Mouse (Mus musculus): ENCODE measurements at regions not wholly inside any gene's neighbourhood (a gene's known extent, or its start where the extent isn't known, plus 50 kb on each side); places are given as distances from the start of the nearest gene placed in this dataset.

DNA sequence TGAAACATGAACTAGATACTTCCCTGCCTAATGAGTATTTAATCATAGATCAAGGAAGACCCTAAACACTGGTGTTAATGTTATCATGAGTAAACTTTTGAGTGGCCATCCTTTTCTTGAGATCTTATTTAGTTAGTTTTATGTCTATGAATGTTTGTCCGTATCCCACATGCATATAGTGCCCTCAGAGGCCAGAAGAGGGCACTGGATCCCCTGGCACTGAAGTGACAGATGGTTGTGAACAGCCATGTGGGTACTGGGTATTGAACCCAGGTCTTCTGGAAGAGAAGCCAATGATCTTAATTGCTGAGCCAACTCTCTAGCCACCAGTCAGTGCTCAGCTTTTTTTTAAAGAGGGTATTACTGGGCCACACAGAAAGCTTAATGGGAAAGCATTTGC is 408.6 kb upstream of the Hnrnpa3 start:
- Histone ChIP-seq H3K27me3 (ENCODE audit: control insufficient read depth, insufficient read depth, low read length) (no peaks in the 10 kb centered on the region), H3K4me1 (ENCODE audit: control insufficient read depth, insufficient read depth, low read length) (no peaks in the 10 kb centered on the region), H3K4me3 (ENCODE audit: low read depth, low read length) (no peak overlapping the region), H3K9me3 (replicated peaks; ENCODE audit: control insufficient read depth, low read length) (no peaks in the 10 kb centered on the region), H3K27ac (replicated peaks; ENCODE audit: low read depth, low read length) (no peak overlapping the region), H3K4me2 (ENCODE audit: low read depth, low read length) (no peak overlapping the region), H3K9ac (replicated peaks; ENCODE audit: low read length) (no peak overlapping the region), H3K36me3 (replicated peaks; ENCODE audit: control insufficient read depth, insufficient read depth, low read depth, low read length) (no peaks in the 10 kb centered on the region)
- 85% methylated on average over 1 of the region's 1 CpGs for WGBS
- ATAC-seq (replicated peaks; ENCODE audit: insufficient number of reproducible peaks, low FRiP score, low TSS enrichment, low read depth): no peak
- no peak for DNase-seq (ENCODE audit: low spot score)

DNA sequence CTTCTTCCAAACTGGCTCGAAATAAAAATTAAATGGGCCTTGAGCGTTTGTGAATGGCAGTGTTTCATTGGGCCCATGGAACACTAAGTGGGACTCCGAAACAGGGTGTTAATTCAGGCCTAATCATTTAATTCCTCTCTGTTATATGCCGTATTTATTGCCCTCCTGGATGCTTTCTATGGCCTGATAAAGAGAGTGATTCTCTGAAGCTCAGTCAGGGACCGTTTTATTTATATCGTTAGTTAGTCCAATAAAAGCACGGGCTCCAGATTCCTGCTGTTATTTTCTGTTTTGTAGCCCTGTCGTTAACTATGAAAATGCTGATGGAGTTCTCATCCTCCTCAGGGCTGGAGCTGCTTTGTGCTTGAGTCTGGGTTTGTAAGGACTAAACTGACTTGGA is 406.2 kb upstream of the Hnrnpa3 start:
- ATAC-seq (replicated peaks; ENCODE audit: insufficient number of reproducible peaks, low FRiP score, low TSS enrichment, low read depth) (no peak), DNase-seq (ENCODE audit: low spot score) (no peak)
- Histone ChIP-seq H3K4me1 (ENCODE audit: control insufficient read depth, insufficient read depth, low read length) (no peaks in the 10 kb centered on the region), H3K36me3 (replicated peaks; ENCODE audit: control insufficient read depth, insufficient read depth, low read depth, low read length) (no peaks in the 10 kb centered on the region), H3K27me3 (ENCODE audit: control insufficient read depth, insufficient read depth, low read length) (no peaks in the 10 kb centered on the region), H3K9ac (replicated peaks; ENCODE audit: low read length) (no peak overlapping the region), H3K9me3 (replicated peaks; ENCODE audit: control insufficient read depth, low read length) (no peaks in the 10 kb centered on the region), H3K4me3 (ENCODE audit: low read depth, low read length) (no peak overlapping the region), H3K27ac (replicated peaks; ENCODE audit: low read depth, low read length) (no peak overlapping the region), H3K4me2 (ENCODE audit: low read depth, low read length) (no peak overlapping the region)
- WGBS: 86% methylated on average over 8 of the region's 8 CpGs

DNA sequence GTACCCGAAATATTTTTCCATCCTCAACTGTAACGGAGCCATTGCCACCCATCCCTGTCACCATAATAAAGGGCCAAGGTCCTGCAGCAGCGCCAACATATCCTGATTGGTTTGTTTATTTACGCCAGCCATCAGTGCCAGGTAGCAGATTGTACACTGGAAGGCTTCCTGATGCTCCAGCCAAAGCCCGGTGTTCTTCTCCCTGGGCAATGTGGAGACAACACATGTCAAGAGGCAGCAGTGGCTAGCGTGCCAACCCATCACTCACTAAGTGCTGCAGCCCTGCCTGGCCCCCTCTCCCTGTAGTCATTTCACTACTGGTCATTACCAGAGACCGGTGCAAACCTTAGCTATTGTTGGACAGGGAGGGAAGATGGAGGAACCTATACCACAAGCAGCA is 393.8 kb upstream of the Hnrnpa3 start:
- Histone ChIP-seq H3K4me3 (ENCODE audit: low read depth, low read length) (no peak overlapping the region), H3K36me3 (replicated peaks; ENCODE audit: control insufficient read depth, insufficient read depth, low read depth, low read length) (no peaks in the 10 kb centered on the region), H3K9me3 (replicated peaks; ENCODE audit: control insufficient read depth, low read length) (no peaks in the 10 kb centered on the region), H3K27me3 (ENCODE audit: control insufficient read depth, insufficient read depth, low read length) (no peaks in the 10 kb centered on the region), H3K4me1 (ENCODE audit: control insufficient read depth, insufficient read depth, low read length) (no peaks in the 10 kb centered on the region), H3K4me2 (ENCODE audit: low read depth, low read length) (no peak overlapping the region), H3K9ac (replicated peaks; ENCODE audit: low read length) (no peak overlapping the region), H3K27ac (replicated peaks; ENCODE audit: low read depth, low read length) (no peak overlapping the region)
- DNase-seq (ENCODE audit: low spot score): no peak
- 77% methylated on average over 7 of the region's 7 CpGs for WGBS
- no peak for ATAC-seq (replicated peaks; ENCODE audit: insufficient number of reproducible peaks, low FRiP score, low TSS enrichment, low read depth)

DNA sequence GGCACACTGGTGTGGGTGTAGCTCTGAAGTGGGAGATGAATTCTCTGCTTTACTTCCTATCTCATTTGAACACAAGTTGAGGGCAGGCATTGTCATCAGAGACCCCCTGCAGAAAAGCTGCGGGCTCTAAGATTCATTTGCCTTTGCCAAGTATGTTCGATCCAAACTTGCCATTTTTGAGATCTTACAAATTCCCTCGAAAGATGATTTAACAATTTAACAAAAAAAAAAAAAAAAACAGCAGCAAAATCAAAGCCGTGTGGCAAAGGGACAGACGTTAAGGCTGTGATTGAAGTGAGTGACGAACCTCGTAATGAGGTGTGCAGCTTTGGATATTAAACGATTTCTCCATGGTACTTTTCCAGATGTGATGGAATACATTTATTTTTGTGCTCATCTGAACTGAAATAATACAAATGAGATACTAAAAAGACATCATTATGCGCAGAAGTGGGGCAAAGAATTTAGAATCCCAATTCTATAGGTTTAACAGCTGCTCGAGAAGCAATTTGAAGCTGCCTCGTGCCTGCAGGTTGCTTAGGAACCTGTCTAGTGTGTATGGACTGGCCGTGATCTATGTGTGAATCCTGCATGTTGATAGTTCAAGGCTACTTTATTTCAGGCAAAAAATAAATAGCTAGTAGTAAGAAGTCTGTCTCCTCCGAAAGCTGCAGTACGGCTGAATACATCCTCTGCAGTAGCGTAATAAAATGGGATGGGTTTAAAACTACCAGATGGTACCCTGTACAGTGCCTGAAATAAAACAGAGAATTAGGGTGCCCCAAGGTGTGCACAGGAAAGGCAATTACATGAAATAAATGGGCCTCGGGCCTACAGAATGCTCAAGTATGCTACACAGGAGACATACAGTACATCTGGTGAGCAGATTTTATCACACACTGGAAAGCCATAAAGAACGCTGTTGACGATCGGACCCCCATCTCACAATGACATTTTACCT is 393.0 kb upstream of the Hnrnpa3 start:
- H3K9me3 ChIP-seq (replicated peaks; ENCODE audit: control insufficient read depth, low read length): no peaks in the 10 kb centered on the region
- 82% methylated on average over 19 of the region's 19 CpGs for WGBS

DNA sequence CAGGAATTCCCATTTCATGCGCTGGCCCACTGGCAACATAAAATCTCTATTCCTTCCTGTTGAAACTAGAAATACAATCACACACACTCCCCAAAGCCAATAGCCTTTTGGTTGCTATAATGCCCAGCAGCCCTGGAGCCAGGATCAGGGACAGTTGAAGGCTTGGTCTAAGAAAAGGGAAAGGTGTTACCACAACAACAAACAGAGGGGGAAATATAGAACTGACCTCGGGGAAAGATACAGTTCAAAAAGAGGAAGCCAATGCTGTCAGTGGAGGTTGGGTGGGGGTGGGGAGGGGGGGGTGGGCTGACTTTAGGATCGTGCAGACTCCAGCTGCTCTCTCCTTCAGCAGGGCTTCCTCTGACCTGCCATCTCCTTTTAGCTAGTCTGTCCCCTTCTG is 391.1 kb upstream of the Hnrnpa3 start:
- DNase-seq (ENCODE audit: low spot score) (no peak), ATAC-seq (replicated peaks; ENCODE audit: insufficient number of reproducible peaks, low FRiP score, low TSS enrichment, low read depth) (no peak)
- 92% methylated on average over 3 of the region's 3 CpGs for WGBS
- no peaks in the 10 kb centered on the region for H3K4me1 ChIP-seq (ENCODE audit: control insufficient read depth, insufficient read depth, low read length)
- no peak overlapping the region for H3K4me3 ChIP-seq (ENCODE audit: low read depth, low read length)
- no peaks in the 10 kb centered on the region for H3K36me3 ChIP-seq (replicated peaks; ENCODE audit: control insufficient read depth, insufficient read depth, low read depth, low read length)
- H3K9ac ChIP-seq (replicated peaks; ENCODE audit: low read length): no peak overlapping the region
- H3K9me3 ChIP-seq (replicated peaks; ENCODE audit: control insufficient read depth, low read length): no peaks in the 10 kb centered on the region
- H3K4me2 ChIP-seq (ENCODE audit: low read depth, low read length): no peak overlapping the region
- no peaks in the 10 kb centered on the region for H3K27me3 ChIP-seq (ENCODE audit: control insufficient read depth, insufficient read depth, low read length)
- no peak overlapping the region for H3K27ac ChIP-seq (replicated peaks; ENCODE audit: low read depth, low read length)

More for the DNA sequence above, 393.0 kb upstream of the Hnrnpa3 start:
- Histone ChIP-seq H3K4me3 (ENCODE audit: low read depth, low read length) (no peak overlapping the region), H3K9ac (replicated peaks; ENCODE audit: low read length) (no peak overlapping the region), H3K27me3 (ENCODE audit: control insufficient read depth, insufficient read depth, low read length) (no peaks in the 10 kb centered on the region), H3K4me1 (ENCODE audit: control insufficient read depth, insufficient read depth, low read length) (no peaks in the 10 kb centered on the region), H3K4me2 (ENCODE audit: low read depth, low read length) (no peak overlapping the region), H3K27ac (replicated peaks; ENCODE audit: low read depth, low read length) (no peak overlapping the region), H3K36me3 (replicated peaks; ENCODE audit: control insufficient read depth, insufficient read depth, low read depth, low read length) (no peaks in the 10 kb centered on the region)
- DNase-seq (ENCODE audit: low spot score): no peak
- no peak for ATAC-seq (replicated peaks; ENCODE audit: insufficient number of reproducible peaks, low FRiP score, low TSS enrichment, low read depth)

DNA sequence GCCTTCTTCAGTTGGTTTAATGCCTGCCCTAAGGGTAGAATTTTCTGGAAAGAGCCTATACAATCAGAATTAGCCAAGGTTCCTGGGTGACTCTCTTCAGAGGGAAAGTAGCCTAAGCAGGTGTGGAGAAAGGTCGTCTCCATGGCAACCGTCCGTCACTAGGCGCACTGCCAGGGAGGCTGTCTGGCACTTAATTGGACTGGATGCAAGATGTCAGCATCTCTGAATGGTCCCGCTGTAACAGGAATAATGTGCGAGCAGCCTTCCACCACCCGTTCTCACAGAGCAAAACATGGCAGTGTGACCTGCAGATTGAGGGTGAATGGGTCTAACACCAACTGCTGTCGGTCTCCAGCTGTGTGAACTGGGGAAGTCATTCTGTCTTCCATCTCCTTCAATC is 389.6 kb upstream of the Hnrnpa3 start:
- WGBS: 44% methylated on average over 8 of the region's 8 CpGs
- no peak; the same call in 1 of the 2 replicates for ATAC-seq (replicated peaks; ENCODE audit: insufficient number of reproducible peaks, low FRiP score, low TSS enrichment, low read depth)
- no peaks in the 10 kb centered on the region for H3K36me3 ChIP-seq (replicated peaks; ENCODE audit: control insufficient read depth, insufficient read depth, low read depth, low read length)
- no peak overlapping the region for H3K4me2 ChIP-seq (ENCODE audit: low read depth, low read length)
- no peaks in the 10 kb centered on the region for H3K9me3 ChIP-seq (replicated peaks; ENCODE audit: control insufficient read depth, low read length)
- H3K27ac ChIP-seq (replicated peaks; ENCODE audit: low read depth, low read length): no peak overlapping the region
- no peaks in the 10 kb centered on the region for H3K27me3 ChIP-seq (ENCODE audit: control insufficient read depth, insufficient read depth, low read length)
- H3K9ac ChIP-seq (replicated peaks; ENCODE audit: low read length): no peak overlapping the region
- H3K4me3 ChIP-seq (ENCODE audit: low read depth, low read length): no peak overlapping the region
- no peaks in the 10 kb centered on the region for H3K4me1 ChIP-seq (ENCODE audit: control insufficient read depth, insufficient read depth, low read length)
- DNase-seq (ENCODE audit: low spot score): peak; percentile 38

DNA sequence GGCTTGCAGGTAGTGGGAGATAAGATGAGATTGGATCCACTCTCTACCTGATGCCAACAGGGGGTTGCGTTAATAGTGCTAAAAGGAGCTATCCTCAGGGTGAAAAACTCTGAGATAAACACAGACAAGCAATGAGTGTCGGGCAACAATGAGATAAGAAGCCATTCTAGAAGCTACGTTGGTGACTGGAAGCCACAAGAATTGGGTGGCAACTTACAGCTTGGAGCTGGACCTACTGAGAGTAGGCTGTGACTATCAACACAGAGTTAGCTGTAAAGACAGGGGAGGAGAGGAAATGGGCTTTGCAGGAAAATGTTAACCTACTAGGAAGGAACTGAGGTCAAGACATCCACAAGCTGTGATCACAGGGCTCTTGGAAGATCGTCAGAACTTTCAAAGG is 388.9 kb upstream of the Hnrnpa3 start:
- H3K4me3 ChIP-seq (ENCODE audit: low read depth, low read length): no peak overlapping the region
- ATAC-seq (replicated peaks; ENCODE audit: insufficient number of reproducible peaks, low FRiP score, low TSS enrichment, low read depth) (no peak), DNase-seq (ENCODE audit: low spot score) (no peak)
- no peaks in the 10 kb centered on the region for H3K4me1 ChIP-seq (ENCODE audit: control insufficient read depth, insufficient read depth, low read length)
- no peaks in the 10 kb centered on the region for H3K9me3 ChIP-seq (replicated peaks; ENCODE audit: control insufficient read depth, low read length)
- no peaks in the 10 kb centered on the region for H3K27me3 ChIP-seq (ENCODE audit: control insufficient read depth, insufficient read depth, low read length)
- no peak overlapping the region for H3K27ac ChIP-seq (replicated peaks; ENCODE audit: low read depth, low read length)
- H3K9ac ChIP-seq (replicated peaks; ENCODE audit: low read length): no peak overlapping the region
- H3K36me3 ChIP-seq (replicated peaks; ENCODE audit: control insufficient read depth, insufficient read depth, low read depth, low read length): no peaks in the 10 kb centered on the region
- WGBS: 75% methylated on average over 4 of the region's 4 CpGs
- no peak overlapping the region for H3K4me2 ChIP-seq (ENCODE audit: low read depth, low read length)

DNA sequence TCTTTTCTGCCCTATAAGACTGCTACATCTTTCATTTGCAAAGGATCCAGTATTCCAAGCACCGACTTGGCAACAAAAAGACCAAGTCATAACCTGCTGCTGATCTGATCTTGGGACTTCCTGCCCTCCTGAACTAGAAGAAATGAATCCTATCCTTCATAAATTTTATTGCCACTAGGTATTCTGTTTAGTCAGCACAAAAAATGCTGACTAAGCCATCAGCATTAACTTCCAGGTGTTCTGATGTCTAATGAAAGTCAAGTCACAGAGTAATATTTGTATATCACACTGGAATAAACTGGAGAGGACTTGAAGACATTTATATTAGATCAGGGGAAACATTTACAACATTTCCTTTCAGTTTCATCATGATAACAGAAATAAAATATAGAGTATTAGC is 371.2 kb upstream of the Hnrnpa3 start:
- WGBS: 84% methylated on average over 1 of the region's 1 CpGs
- DNase-seq (ENCODE audit: low spot score) (no peak), ATAC-seq (replicated peaks; ENCODE audit: insufficient number of reproducible peaks, low FRiP score, low TSS enrichment, low read depth) (no peak)
- no peak overlapping the region for H3K4me3 ChIP-seq (ENCODE audit: low read depth, low read length)
- no peaks in the 10 kb centered on the region for H3K36me3 ChIP-seq (replicated peaks; ENCODE audit: control insufficient read depth, insufficient read depth, low read depth, low read length)
- no peaks in the 10 kb centered on the region for H3K4me1 ChIP-seq (ENCODE audit: control insufficient read depth, insufficient read depth, low read length)
- no peak overlapping the region for H3K9ac ChIP-seq (replicated peaks; ENCODE audit: low read length)
- no peaks in the 10 kb centered on the region for H3K27me3 ChIP-seq (ENCODE audit: control insufficient read depth, insufficient read depth, low read length)
- H3K4me2 ChIP-seq (ENCODE audit: low read depth, low read length): no peak overlapping the region
- no peak overlapping the region for H3K27ac ChIP-seq (replicated peaks; ENCODE audit: low read depth, low read length)
- H3K9me3 ChIP-seq (replicated peaks; ENCODE audit: control insufficient read depth, low read length): no peaks in the 10 kb centered on the region
